Mouse (Mus musculus): ENCODE measurements around the gene Slc16a13. TPM values are rescaled to one million over a fixed set of nuclear protein-coding genes. Genes with fewer than 3 reads are reported as not detected.

The Slc16a13 gene
- polyA plus RNA-seq, 1 experiment from 2014 or later: 18.5 TPM

DNA sequence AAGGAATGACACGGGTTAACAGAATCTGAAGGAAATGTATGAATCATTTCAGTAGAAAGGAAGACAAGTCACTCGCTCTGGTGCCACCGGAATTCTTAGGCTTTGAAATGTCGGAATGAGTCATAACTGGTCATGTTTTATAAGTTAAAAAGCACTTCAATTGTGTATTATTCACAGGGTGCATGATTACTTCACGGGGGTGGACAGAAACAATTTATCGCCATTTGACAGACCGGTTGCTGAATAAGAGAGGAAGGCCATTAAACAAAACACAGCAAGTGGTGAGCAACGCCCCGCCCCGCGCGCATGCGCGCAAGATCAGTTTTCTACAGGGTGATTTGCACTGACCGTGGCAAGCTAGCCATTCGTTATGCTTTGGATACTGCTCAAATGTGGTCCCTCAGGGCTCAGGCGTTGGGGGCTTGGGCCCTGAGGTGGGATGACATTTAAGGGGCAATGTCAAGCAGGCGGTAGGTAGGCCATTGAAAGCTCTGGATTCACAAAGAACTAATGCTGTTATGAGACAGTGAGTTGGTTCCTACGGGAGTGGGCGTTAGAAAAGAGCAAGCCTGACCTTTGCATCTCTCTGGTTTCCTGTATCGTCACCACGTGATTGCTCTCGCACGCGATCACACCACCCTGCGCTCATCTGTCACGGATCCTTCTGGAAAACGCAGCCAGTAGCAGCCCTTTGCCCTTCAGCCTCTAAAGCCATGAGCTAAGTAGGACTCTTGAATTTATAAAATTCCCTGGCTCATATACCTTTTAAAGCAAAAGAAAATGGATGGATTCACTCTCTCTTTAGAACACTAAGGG lies 31.3 kb downstream of the Slc16a13 start:
- no peaks in the 10 kb centered on the region for H3K9me3 ChIP-seq
- H3K27me3 ChIP-seq: no peaks in the 10 kb centered on the region
- H3K4me2 ChIP-seq: no peak overlapping the region
- H3K4me1 ChIP-seq (replicated peaks): no peaks in the 10 kb centered on the region
- H3K27ac ChIP-seq: no peak overlapping the region
- no peak overlapping the region for H3K9ac ChIP-seq (replicated peaks)
- H3K4me3 ChIP-seq (replicated peaks): no peak overlapping the region
- H3K36me3 ChIP-seq: no peaks in the 10 kb centered on the region
- 81% methylated on average over 28 of the region's 28 CpGs for WGBS
- no peak for ATAC-seq (ENCODE audit: insufficient number of reproducible peaks, insufficient read depth, low FRiP score, low TSS enrichment, low read depth)

- H3K4me2 ChIP-seq: no peak overlapping the region
- no peaks in the 10 kb centered on the region for H3K36me3 ChIP-seq
- ATAC-seq (ENCODE audit: insufficient number of reproducible peaks, insufficient read depth, low FRiP score, low TSS enrichment, low read depth): no peak
- no peak overlapping the region for H3K4me3 ChIP-seq (replicated peaks)
- H3K4me1 ChIP-seq (replicated peaks): no peaks in the 10 kb centered on the region
- H3K9ac ChIP-seq (replicated peaks): no peak overlapping the region
- H3K9me3 ChIP-seq: no peaks in the 10 kb centered on the region
- 75% methylated on average over 7 of the region's 7 CpGs for WGBS
- no peak overlapping the region for H3K27ac ChIP-seq
- no peaks in the 10 kb centered on the region for H3K27me3 ChIP-seq
These were observed 35.7 kb downstream of the Slc16a13 start for GRCm38 (mm10) chr11:70185120-70185519.

GRCm38 (mm10) chr11:70180496-70180895 lies 40.4 kb downstream of the Slc16a13 start:
- no peak overlapping the region for H3K4me2 ChIP-seq
- 96% methylated on average over 4 of the region's 4 CpGs for WGBS
- peaks cover 9% of the 10 kb centered on the region; the same call in 1 of the 2 replicates for H3K9me3 ChIP-seq
- H3K27me3 ChIP-seq: no peaks in the 10 kb centered on the region
- no peak overlapping the region for H3K27ac ChIP-seq
- H3K4me3 ChIP-seq (replicated peaks): no peak overlapping the region
- H3K9ac ChIP-seq (replicated peaks): no peak overlapping the region
- H3K36me3 ChIP-seq: no peaks in the 10 kb centered on the region
- ATAC-seq (ENCODE audit: insufficient number of reproducible peaks, insufficient read depth, low FRiP score, low TSS enrichment, low read depth): no peak
- no peaks in the 10 kb centered on the region for H3K4me1 ChIP-seq (replicated peaks)

GRCm38 (mm10) chr11:70179401-70179800 lies 41.5 kb downstream of the Slc16a13 start:
- WGBS: 39% methylated on average over 14 of the region's 14 CpGs
- Histone ChIP-seq H3K4me2 (no peak overlapping the region), H3K9me3 (peaks cover 9% of the 10 kb centered on the region; the same call in 1 of the 2 replicates), H3K4me1 (replicated peaks) (no peaks in the 10 kb centered on the region), H3K9ac (replicated peaks) (no peak overlapping the region), H3K4me3 (replicated peaks) (no peak overlapping the region), H3K27me3 (no peaks in the 10 kb centered on the region), H3K36me3 (no peaks in the 10 kb centered on the region), H3K27ac (no peak overlapping the region)
- ATAC-seq (ENCODE audit: insufficient number of reproducible peaks, insufficient read depth, low FRiP score, low TSS enrichment, low read depth): no peak

DNA sequence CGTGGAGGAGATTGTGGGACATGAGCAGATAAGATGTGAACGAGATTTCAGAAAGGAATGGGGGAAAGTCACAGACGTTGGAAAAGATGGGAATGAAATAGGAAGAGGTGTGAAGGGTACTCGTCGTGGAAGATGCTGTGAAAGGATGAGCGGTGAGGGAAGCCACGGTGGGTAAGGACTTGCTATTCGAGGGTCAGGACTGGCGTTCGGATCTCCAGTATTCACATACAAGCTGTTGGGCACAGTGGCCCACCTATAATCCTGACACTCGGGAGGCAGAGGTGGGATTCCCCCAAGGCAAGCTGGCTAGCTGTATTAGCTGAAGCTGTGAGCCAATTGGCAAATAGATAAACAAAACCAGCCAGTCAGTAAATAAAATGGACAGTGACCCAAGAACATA lies 42.1 kb downstream of the Slc16a13 start:
- ATAC-seq (ENCODE audit: insufficient number of reproducible peaks, insufficient read depth, low FRiP score, low TSS enrichment, low read depth): no peak
- 74% methylated on average over 11 of the region's 11 CpGs for WGBS

DNA sequence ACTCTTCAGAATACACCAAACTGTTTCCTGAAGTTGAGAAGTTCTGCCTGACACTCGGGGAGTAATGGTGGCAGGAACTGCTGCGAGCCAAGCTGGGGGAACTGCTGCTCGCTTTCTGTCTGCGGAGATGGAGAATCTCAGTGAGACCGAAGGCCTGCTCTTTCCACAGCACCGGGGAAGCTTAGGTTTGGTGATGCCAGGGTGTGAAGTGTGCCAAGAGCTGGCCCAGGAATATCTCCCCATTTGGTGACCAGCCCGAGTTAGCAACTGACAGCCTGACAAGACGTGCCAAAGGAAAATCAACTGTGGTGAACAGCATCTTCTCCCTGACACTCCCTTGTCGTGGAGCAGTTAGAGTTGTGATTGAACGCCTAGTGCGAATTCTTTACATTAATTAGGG lies 42.6 kb downstream of the Slc16a13 start:
- Histone ChIP-seq H3K4me3 (replicated peaks) (no peak overlapping the region), H3K4me1 (replicated peaks) (no peaks in the 10 kb centered on the region), H3K9ac (replicated peaks) (no peak overlapping the region), H3K36me3 (no peaks in the 10 kb centered on the region), H3K27me3 (no peaks in the 10 kb centered on the region), H3K9me3 (peaks cover 9% of the 10 kb centered on the region; the same call in 1 of the 2 replicates), H3K4me2 (no peak overlapping the region), H3K27ac (no peak overlapping the region)
- no peak for ATAC-seq (ENCODE audit: insufficient number of reproducible peaks, insufficient read depth, low FRiP score, low TSS enrichment, low read depth)
- WGBS: 84% methylated on average over 11 of the region's 11 CpGs

More for the DNA sequence above, 42.1 kb downstream of the Slc16a13 start:
- Histone ChIP-seq H3K27me3 (no peaks in the 10 kb centered on the region), H3K36me3 (no peaks in the 10 kb centered on the region), H3K4me2 (no peak overlapping the region), H3K27ac (no peak overlapping the region), H3K9ac (replicated peaks) (no peak overlapping the region), H3K9me3 (peaks cover 9% of the 10 kb centered on the region; the same call in 1 of the 2 replicates), H3K4me1 (replicated peaks) (no peaks in the 10 kb centered on the region), H3K4me3 (replicated peaks) (no peak overlapping the region)

DNA sequence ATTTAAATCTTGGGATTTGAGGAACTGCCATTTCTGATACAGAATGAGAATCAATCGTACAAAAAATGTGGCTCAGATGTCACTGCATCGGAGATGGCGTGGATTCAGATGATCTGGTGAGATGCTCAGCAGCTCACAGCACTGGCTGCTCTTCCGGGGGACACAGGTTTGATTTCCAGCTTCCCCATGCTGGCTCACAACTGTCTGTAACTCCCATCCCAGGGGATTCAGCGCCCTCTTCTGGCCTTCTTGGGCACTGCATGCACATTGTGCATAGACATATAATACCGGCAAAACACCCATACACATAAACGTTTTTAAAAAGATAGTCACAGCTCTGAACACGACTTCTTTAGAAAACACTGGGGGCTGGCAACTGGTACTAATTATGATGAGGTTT lies 43.2 kb downstream of the Slc16a13 start:
- H3K9ac ChIP-seq (replicated peaks): no peak overlapping the region
- H3K4me2 ChIP-seq: no peak overlapping the region
- H3K27me3 ChIP-seq: no peaks in the 10 kb centered on the region
- no peak overlapping the region for H3K27ac ChIP-seq
- H3K9me3 ChIP-seq: peaks cover 9% of the 10 kb centered on the region; the same call in 1 of the 2 replicates
- no peak overlapping the region for H3K4me3 ChIP-seq (replicated peaks)
- no peak for ATAC-seq (ENCODE audit: insufficient number of reproducible peaks, insufficient read depth, low FRiP score, low TSS enrichment, low read depth)
- no peaks in the 10 kb centered on the region for H3K4me1 ChIP-seq (replicated peaks)
- H3K36me3 ChIP-seq: no peaks in the 10 kb centered on the region
- 75% methylated on average over 8 of the region's 8 CpGs for WGBS

DNA sequence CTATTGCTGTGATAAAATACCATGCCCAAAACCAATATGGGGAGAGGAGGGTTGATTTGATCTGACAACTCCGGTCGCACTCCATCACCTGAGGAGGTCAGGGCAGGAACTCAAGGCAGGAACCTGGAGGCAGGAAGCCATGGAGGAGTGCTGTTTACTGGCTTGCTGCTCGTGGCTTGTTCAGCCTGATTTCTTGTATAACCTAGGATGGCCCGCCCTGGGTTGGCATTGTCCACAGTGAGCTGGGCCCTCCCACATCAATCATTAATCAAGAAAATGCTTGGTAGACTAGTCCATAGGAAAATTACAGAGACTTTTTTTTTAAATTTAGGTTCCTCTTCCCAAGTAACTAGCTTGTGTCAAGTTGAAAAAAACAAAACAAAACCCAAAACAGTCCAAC lies 46.4 kb downstream of the Slc16a13 start:
- no peak for ATAC-seq (ENCODE audit: insufficient number of reproducible peaks, insufficient read depth, low FRiP score, low TSS enrichment, low read depth)
- H3K27me3 ChIP-seq: no peaks in the 10 kb centered on the region
- H3K9me3 ChIP-seq: peaks cover 9% of the 10 kb centered on the region; the same call in 1 of the 2 replicates
- no peak overlapping the region for H3K9ac ChIP-seq (replicated peaks)
- H3K36me3 ChIP-seq: no peaks in the 10 kb centered on the region
- no peak overlapping the region for H3K4me2 ChIP-seq
- H3K4me1 ChIP-seq (replicated peaks): no peaks in the 10 kb centered on the region
- 83% methylated on average over 4 of the region's 4 CpGs for WGBS
- no peak overlapping the region for H3K27ac ChIP-seq
- H3K4me3 ChIP-seq (replicated peaks): no peak overlapping the region

- H3K27ac ChIP-seq: no peak overlapping the region
- WGBS: 53% methylated on average over 5 of the region's 5 CpGs
- no peaks in the 10 kb centered on the region for H3K27me3 ChIP-seq
- H3K36me3 ChIP-seq: no peaks in the 10 kb centered on the region
- no peak overlapping the region for H3K4me2 ChIP-seq
- H3K9me3 ChIP-seq: 0 out of 2 replicates have a peak, but pooled peaks cover 5% of the 10 kb centered on the region
- H3K4me1 ChIP-seq (replicated peaks): peaks cover 12% of the 10 kb centered on the region
- no peak overlapping the region for H3K9ac ChIP-seq (replicated peaks)
- H3K4me3 ChIP-seq (replicated peaks): no peak overlapping the region
- ATAC-seq (ENCODE audit: insufficient number of reproducible peaks, insufficient read depth, low FRiP score, low TSS enrichment, low read depth): no peak
These were observed 48.6 kb downstream of the Slc16a13 start for GRCm38 (mm10) chr11:70172298-70172697.

DNA sequence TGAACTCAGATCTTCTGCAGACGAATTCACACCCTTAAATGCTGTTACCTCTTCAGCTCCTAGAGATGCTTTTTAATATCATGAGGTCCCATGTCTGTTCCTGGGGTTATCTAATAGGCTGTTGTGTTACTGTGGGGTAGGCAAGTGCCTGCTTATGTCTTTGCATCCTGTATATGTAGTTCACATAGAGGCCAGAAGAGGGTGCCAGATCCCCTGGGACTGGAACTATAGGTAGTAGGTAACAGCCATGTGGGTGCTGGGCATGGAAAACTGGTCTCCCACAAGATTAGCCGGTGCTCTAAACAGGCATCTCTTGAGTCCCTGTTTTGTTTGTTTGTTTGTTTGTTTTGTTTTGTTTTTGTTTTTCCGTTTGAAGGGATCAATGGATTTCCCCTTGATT lies 49.0 kb downstream of the Slc16a13 start:
- Histone ChIP-seq H3K27me3 (no peaks in the 10 kb centered on the region), H3K4me1 (replicated peaks) (peaks cover 12% of the 10 kb centered on the region), H3K4me2 (no peak overlapping the region), H3K9me3 (0 out of 2 replicates have a peak, but pooled peaks cover 5% of the 10 kb centered on the region), H3K9ac (replicated peaks) (no peak overlapping the region), H3K4me3 (replicated peaks) (no peak overlapping the region), H3K27ac (no peak overlapping the region), H3K36me3 (no peaks in the 10 kb centered on the region)
- ATAC-seq (ENCODE audit: insufficient number of reproducible peaks, insufficient read depth, low FRiP score, low TSS enrichment, low read depth): no peak
- WGBS: 59% methylated on average over 3 of the region's 3 CpGs

GRCm38 (mm10) chr11:70171181-70171580 lies 49.7 kb downstream of the Slc16a13 start:
- no peak for ATAC-seq (ENCODE audit: insufficient number of reproducible peaks, insufficient read depth, low FRiP score, low TSS enrichment, low read depth)

More at GRCm38 (mm10) chr11:70171181-70171580, 49.7 kb downstream of the Slc16a13 start:
- Histone ChIP-seq H3K4me3 (replicated peaks) (no peak overlapping the region), H3K9ac (replicated peaks) (no peak overlapping the region), H3K27me3 (no peaks in the 10 kb centered on the region), H3K9me3 (0 out of 2 replicates have a peak, but pooled peaks cover 5% of the 10 kb centered on the region), H3K4me2 (no peak overlapping the region), H3K36me3 (no peaks in the 10 kb centered on the region), H3K4me1 (replicated peaks) (peaks cover 12% of the 10 kb centered on the region), H3K27ac (no peak overlapping the region)
- WGBS: 80% methylated on average over 7 of the region's 7 CpGs
